ENCODE assay signal across 18 mouse cellular contexts in the genomic region with DNA sequence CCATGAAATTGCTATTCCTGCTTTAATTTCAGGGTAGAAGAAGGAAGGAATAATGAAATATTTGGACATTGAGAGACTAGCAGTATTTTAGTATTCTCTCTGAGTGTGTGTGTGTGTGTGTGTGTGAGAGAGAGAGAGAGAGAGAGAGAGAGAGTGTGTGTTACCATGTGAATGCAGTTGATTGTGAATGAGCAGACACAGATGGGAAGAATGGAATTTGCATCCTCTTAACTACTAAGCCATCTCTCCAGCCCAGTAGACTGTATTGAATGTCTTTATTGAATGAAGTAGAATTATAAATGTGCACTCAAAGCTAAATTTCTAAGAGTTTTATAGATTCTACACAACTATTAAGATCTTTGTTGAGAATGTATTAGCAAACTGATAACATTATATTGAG.
A peak's percentile ranks its signal among the peaks of the same experiment; 100 is the strongest.
DNase-seq lines count a peak whose midpoint lies in the region; ATAC-seq and TF ChIP-seq lines count a peak whose summit lies in the region.
"Had no signal": no experiment of that assay in that cellular context is flagged by ENCODE, and none has a peak within 500 bp of the region (broad histone marks: within the 10 kb centered on the region; RNA-seq: fewer than 3 reads in every experiment).

No protein-coding gene starts in this region.

- no peak overlapping the region for H3K4me2 ChIP-seq in forebrain, embryonic 14.5 days (ENCODE audit: low read length)
- H3K4me2 ChIP-seq in forebrain, embryonic 16.5 days (ENCODE audit: low read length), result no peak overlapping the region
- H3K4me2 ChIP-seq: embryonic facial prominence, embryonic 13.5 days; embryonic facial prominence, embryonic 15.5 days had no signal

- no peaks in the 10 kb centered on the region for H3K9me3 ChIP-seq in forebrain, embryonic 14.5 days (replicated peaks; ENCODE audit: control insufficient read depth, low read length)
- no peaks in the 10 kb centered on the region for H3K9me3 ChIP-seq in forebrain, embryonic 10.5 days
- H3K9me3 ChIP-seq in forebrain, embryonic 16.5 days (ENCODE audit: control insufficient read depth, low read length), result no peaks in the 10 kb centered on the region
- H3K9me3 ChIP-seq: embryonic facial prominence, embryonic 13.5 days; embryonic facial prominence, embryonic 15.5 days had no signal

- no peak overlapping the region for H3K27ac ChIP-seq in forebrain, embryonic 14.5 days (ENCODE audit: low read depth, low read length)
- no peak overlapping the region for H3K27ac ChIP-seq in forebrain, embryonic 10.5 days
- no peak overlapping the region for H3K27ac ChIP-seq in forebrain, embryonic 16.5 days (ENCODE audit: low read length)
- H3K27ac ChIP-seq in thymus, adult 2 months (ENCODE audit: control insufficient read depth, insufficient read depth, low read length), result no peak overlapping the region
- H3K27ac ChIP-seq: embryonic facial prominence, embryonic 13.5 days; embryonic facial prominence, embryonic 15.5 days had no signal

- no peak overlapping the region for H3K4me3 ChIP-seq in forebrain, embryonic 14.5 days (ENCODE audit: low read depth, low read length)
- H3K4me3 ChIP-seq in forebrain, embryonic 10.5 days, result no peak overlapping the region
- no peak overlapping the region for H3K4me3 ChIP-seq in forebrain, embryonic 16.5 days (replicated peaks; ENCODE audit: low read length)
- no peak overlapping the region for H3K4me3 ChIP-seq in thymus, adult 2 months (ENCODE audit: control insufficient read depth, insufficient read depth, low read length)
- H3K4me3 ChIP-seq: embryonic facial prominence, embryonic 13.5 days; embryonic facial prominence, embryonic 15.5 days; erythroblast, embryonic 14.5 days had no signal

- TF ChIP-seq POLR2A in brain, embryonic 14.5 days (IDR thresholded peaks at IDR 0.05; ENCODE audit: borderline replicate concordance, extremely low read depth, insufficient read depth, insufficient read length, poor library complexity, severe bottlenecking), result no peak
- TF ChIP-seq POLR2A in thymus, adult 2 months (IDR thresholded peaks at IDR 0.05; ENCODE audit: control insufficient read depth, extremely low read depth, insufficient read depth, low read length, poor library complexity), result no peak

- no peak overlapping the region for H3K9ac ChIP-seq in forebrain, embryonic 14.5 days (ENCODE audit: low read length)
- no peak overlapping the region for H3K9ac ChIP-seq in forebrain, embryonic 16.5 days (replicated peaks; ENCODE audit: low read depth, low read length)
- H3K9ac ChIP-seq: embryonic facial prominence, embryonic 13.5 days; embryonic facial prominence, embryonic 15.5 days had no signal

- peak; percentile 23 for DNase-seq in forebrain, embryonic 14.5 days (ENCODE audit: low spot score)
- no peak for DNase-seq in forebrain, embryonic 10.5 days (ENCODE audit: extremely low spot score, low spot score)
- DNase-seq in brain, embryonic 14.5 days (ENCODE audit: low read depth), result peak; percentile 45
- DNase-seq in thymus, adult 2 months, result no peak
- DNase-seq in frontal cortex, postnatal 14 days (ENCODE audit: low spot score in 2 of 2), result no peak
- DNase-seq: adrenal gland, adult 2 months; adrenal gland, postnatal 10 days; adrenal gland, postnatal 25 days; cerebellum, adult 11-12 months; cerebellum, adult 2 months; cerebellum, adult 9-10 months; cerebellum, postnatal 10 days; cerebellum, postnatal 25 days; embryo, embryonic 11 days had no signal

- H3K4me1 ChIP-seq in forebrain, embryonic 14.5 days (ENCODE audit: control insufficient read depth, insufficient read depth, low read length), result no peaks in the 10 kb centered on the region
- no peaks in the 10 kb centered on the region for H3K4me1 ChIP-seq in forebrain, embryonic 10.5 days
- no peaks in the 10 kb centered on the region for H3K4me1 ChIP-seq in forebrain, embryonic 16.5 days (replicated peaks; ENCODE audit: control insufficient read depth, insufficient read depth, low read length)
- no peaks in the 10 kb centered on the region for H3K4me1 ChIP-seq in thymus, adult 2 months (replicated peaks; ENCODE audit: control insufficient read depth, insufficient read depth, low read length)
- H3K4me1 ChIP-seq: embryonic facial prominence, embryonic 13.5 days; embryonic facial prominence, embryonic 15.5 days had no signal

- no peak for TF ChIP-seq CTCF in brain, embryonic 14.5 days (IDR thresholded peaks at IDR 0.05; ENCODE audit: borderline replicate concordance, extremely low read depth, insufficient read depth, insufficient read length)
- TF ChIP-seq CTCF in thymus, adult 2 months (IDR thresholded peaks at IDR 0.05; ENCODE audit: borderline replicate concordance, control insufficient read depth, extremely low read depth, insufficient read depth, low read length, poor library complexity), result no peak

- ATAC-seq in forebrain, embryonic 14.5 days, result peak; percentile 72; the same call in 1 of the 2 replicates
- ATAC-seq in forebrain, embryonic 16.5 days, result peak; percentile 90

- H3K27me3 ChIP-seq in forebrain, embryonic 14.5 days (replicated peaks; ENCODE audit: control insufficient read depth, insufficient read depth, low read length), result no peaks in the 10 kb centered on the region
- H3K27me3 ChIP-seq in forebrain, embryonic 10.5 days (ENCODE audit: poor library complexity, severe bottlenecking), result no peaks in the 10 kb centered on the region
- no peaks in the 10 kb centered on the region for H3K27me3 ChIP-seq in forebrain, embryonic 16.5 days (replicated peaks; ENCODE audit: control insufficient read depth, insufficient read depth, low read length)
- H3K27me3 ChIP-seq in thymus, adult 2 months (ENCODE audit: control insufficient read depth, insufficient read depth, low read length), result no peaks in the 10 kb centered on the region
- H3K27me3 ChIP-seq: embryonic facial prominence, embryonic 13.5 days; embryonic facial prominence, embryonic 15.5 days had no signal

- no peaks in the 10 kb centered on the region for H3K36me3 ChIP-seq in forebrain, embryonic 14.5 days (ENCODE audit: control insufficient read depth, insufficient read depth, low read length)
- H3K36me3 ChIP-seq in forebrain, embryonic 10.5 days (replicated peaks), result no peaks in the 10 kb centered on the region
- no peaks in the 10 kb centered on the region for H3K36me3 ChIP-seq in forebrain, embryonic 16.5 days (ENCODE audit: control insufficient read depth, insufficient read depth)
- H3K36me3 ChIP-seq in thymus, adult 2 months (ENCODE audit: control insufficient read depth, insufficient read depth, low read length), result no peaks in the 10 kb centered on the region
- H3K36me3 ChIP-seq: embryonic facial prominence, embryonic 13.5 days; embryonic facial prominence, embryonic 15.5 days had no signal

Comparison
In these comparisons a context has a peak if more than half of its experiments do, and no peak if none do; other contexts are left out.
1. DNase-seq: peak in forebrain, embryonic 14.5 days (single experiment) and brain, embryonic 14.5 days (single experiment); none in forebrain, embryonic 10.5 days (single experiment), thymus, adult 2 months (single experiment) and frontal cortex, postnatal 14 days (0 of 2).